Mouse (Mus musculus) G1E (cell line): Measurements from ENCODE around the gene Rbm28. TPM values are rescaled to one million over a fixed set of nuclear protein-coding genes. Genes with fewer than 3 reads are reported as not detected.

ENCODE experiments used
- ATAC-seq: 2 replicates; pipeline ENCODE4 v1.8.0; 2016; ENCODE audit warnings: mild to moderate bottlenecking; ENCODE audit not compliant: insufficient number of reproducible peaks, poor library complexity, low FRiP score, severe bottlenecking; ENCODE audit errors: extremely low read depth
- DNase-seq: peaks from one replicate; pipeline ENCODE4 v3.0.0; 2012; ENCODE audit warnings: low spot score
- H3K27me3 ChIP-seq: 2 replicates; pipeline ENCODE4 v1.6.1; 2012; ENCODE audit warnings: mild to moderate bottlenecking, low read length, inconsistent platforms; ENCODE audit not compliant: insufficient read depth
- H3K36me3 ChIP-seq: replicated peaks from 2 replicates; pipeline ENCODE3; 2012; ENCODE audit warnings: mild to moderate bottlenecking, inconsistent platforms
- H3K4me1 ChIP-seq: 2 replicates; pipeline ENCODE4 v1.6.1; 2012; ENCODE audit warnings: low read depth, low read length, inconsistent platforms, mixed read lengths; ENCODE audit not compliant: insufficient read depth
- H3K4me3 ChIP-seq: 2 replicates; pipeline ENCODE4 v1.5.1; 2012; ENCODE audit warnings: low read depth, mild to moderate bottlenecking, inconsistent platforms, low read length, moderate library complexity, mixed read lengths
- H3K9me3 ChIP-seq: replicated peaks from 2 replicates; pipeline ENCODE4 v1.6.1; 2012; ENCODE audit warnings: inconsistent platforms
- CTCF ChIP-seq: IDR thresholded peaks from 2 replicates; pipeline ENCODE4 v1.5.1; 2012; ENCODE audit warnings: low read depth, low read length, inconsistent platforms, mixed read lengths
- GATA1 ChIP-seq: IDR thresholded peaks from 2 replicates; pipeline ENCODE4 v1.6.1; 2012; ENCODE audit warnings: borderline replicate concordance, low read length, inconsistent platforms, mixed read lengths
- GATA2 ChIP-seq: IDR thresholded peaks from 2 replicates; pipeline ENCODE4 v1.6.1; 2012; ENCODE audit warnings: low read depth, low read length, inconsistent platforms, borderline replicate concordance
- POLR2AphosphoS5 ChIP-seq: IDR thresholded peaks from 2 replicates; pipeline ENCODE4 v1.6.1; 2012; ENCODE audit warnings: low read depth, low read length, inconsistent platforms; ENCODE audit not compliant: insufficient replicate concordance
- TAL1 ChIP-seq: conservative IDR thresholded peaks from 2 replicates; pipeline ENCODE4 v1.6.1; 2012; ENCODE audit warnings: low read depth, low read length, inconsistent platforms, mixed read lengths
- polyA plus RNA-seq: library from polyadenylated mRNA; stranded (reverse); fragments of >175 nt; gene quantifications from 2 replicates; pipeline ENCODE4 v1.2.3, GENCODE M21; 2012
- total RNA-seq, 2 experiments: library from RNA; stranded (forward) in 1 of 2; stranded (reverse) in 1 of 2; fragments of 200-1000 nt in 1 of 2; fragments of >200 nt in 1 of 2; fragmentation: Nextera tagmentation in 1 of 2; gene quantifications; 2 replicates each; pipeline ENCODE4 v1.2.3; 2014 to 2017

Gene Rbm28
- 55.3 and 61.0 TPM in 2 replicates for total RNA-seq (2014; fragmentation: Nextera tagmentation)
- 56.3 and 59.1 TPM in 2 replicates for total RNA-seq (2017)
- 19.1 TPM in 2 replicates for polyA plus RNA-seq

DNA sequence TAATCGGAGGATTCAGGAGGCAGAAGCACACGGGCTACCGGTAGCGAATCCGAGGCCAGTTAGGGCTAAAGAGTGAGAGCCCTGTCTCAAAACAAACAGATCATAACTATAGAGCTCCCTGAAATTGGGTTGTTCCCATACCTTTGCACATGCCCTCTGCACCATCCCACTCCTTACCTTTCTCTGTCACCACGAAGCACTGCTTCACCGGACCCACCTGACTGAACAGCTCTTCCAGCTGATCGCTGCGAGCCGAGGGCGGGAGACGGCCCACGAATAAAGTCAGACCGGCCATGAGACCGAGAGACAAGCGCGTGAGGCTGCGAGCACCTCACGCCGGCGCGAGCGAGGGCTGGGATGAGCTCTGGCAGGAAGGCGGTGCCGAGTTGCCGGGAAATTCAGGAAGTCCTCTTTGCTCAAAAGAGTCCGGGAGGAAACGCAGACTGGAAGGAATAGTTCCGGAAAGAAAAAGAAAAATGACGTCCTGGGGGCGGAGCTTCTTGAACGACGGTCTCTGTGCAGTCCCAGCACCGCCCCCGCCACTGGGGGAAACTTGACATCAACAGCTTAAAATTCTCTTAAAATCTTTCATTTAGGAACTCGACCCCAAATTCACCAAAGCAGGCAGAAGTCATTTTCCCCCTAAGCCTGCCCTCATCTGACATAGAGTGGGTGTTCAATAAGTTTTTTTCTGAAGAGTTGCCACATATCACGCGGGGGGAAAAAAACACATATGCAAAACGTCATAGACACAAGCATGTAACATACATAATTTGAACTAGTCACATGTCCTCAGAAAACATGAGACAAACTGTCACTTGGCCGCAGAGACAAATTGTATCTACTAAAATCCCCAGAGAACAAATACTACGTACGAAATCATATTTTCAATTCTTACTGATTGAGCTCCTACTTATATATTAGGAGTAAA, at the start of gene Rbm28:
Rbm28 (minus strand) TSS at position 693 of the 931 bp plus-strand sequence.
- H3K9me3 ChIP-seq, result no peaks in the 10 kb centered on the region
- peaks cover 24% of the 10 kb centered on the region for H3K27me3 ChIP-seq
- peaks cover 26% of the 10 kb centered on the region for H3K4me1 ChIP-seq
- TF ChIP-seq GATA2 (no peak), GATA1 (no peak), TAL1 (no peak), POLR2AphosphoS5 (no peak)
- peak; percentile 72 for DNase-seq
- peak within 1 kb of the TSS; percentile 96 for H3K4me3 ChIP-seq
- peak; percentile 94 for ATAC-seq
- peaks cover 26% of the 10 kb centered on the region for H3K36me3 ChIP-seq

DNA sequence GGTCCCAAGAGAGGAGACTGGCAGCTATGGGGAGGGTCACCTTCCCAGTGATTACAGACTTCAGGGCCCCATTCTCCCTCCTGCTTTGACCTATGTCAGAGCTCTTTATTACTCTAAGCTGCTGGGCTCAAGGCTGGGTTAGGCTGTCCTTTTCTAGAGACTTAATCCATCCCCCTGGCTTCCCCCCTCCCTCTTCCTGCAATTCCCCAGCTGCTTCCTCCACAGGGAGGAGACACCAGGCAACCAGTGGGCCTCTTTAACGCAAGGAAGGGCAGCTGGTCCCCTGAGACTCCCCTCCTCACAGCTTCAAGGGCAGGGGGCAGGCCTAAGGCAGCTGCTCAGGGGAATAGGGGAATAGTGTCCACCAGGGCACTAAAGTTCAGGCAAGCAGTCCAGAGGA, 49.4 kb upstream of the Rbm28 start:
- DNase-seq (no peak), ATAC-seq (no peak)
- H3K36me3 ChIP-seq, result no peaks in the 10 kb centered on the region
- H3K27me3 ChIP-seq, result peaks cover 56% of the 10 kb centered on the region
- TF ChIP-seq GATA2 (no peak), TAL1 (no peak), POLR2AphosphoS5 (no peak), CTCF (no peak), GATA1 (no peak)
- no peak overlapping the region for H3K4me3 ChIP-seq
- peaks cover 38% of the 10 kb centered on the region for H3K4me1 ChIP-seq
- no peaks in the 10 kb centered on the region for H3K9me3 ChIP-seq

DNA sequence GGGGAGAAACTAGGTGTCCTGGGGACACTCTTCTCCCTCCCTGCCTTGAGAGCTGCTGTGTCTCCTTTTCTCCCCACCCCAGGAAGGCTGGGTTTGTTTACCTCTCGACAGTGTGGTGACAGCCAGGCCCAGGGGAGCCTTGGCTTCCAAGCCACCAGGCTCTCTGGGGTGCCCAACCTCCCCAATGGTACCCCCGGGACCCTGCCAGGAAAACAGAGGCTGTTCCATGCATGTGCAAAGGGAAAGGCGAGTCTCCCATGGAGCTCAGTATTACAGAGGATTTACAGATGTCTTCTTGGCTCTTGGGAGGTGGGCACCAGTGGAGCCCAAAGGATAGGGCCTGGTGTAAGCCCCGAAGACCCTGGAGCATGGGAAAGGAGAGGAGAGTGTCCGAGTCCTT, 48.6 kb upstream of the Rbm28 start:
- peaks cover 38% of the 10 kb centered on the region for H3K4me1 ChIP-seq
- ATAC-seq, result no peak
- H3K27me3 ChIP-seq, result peaks cover 55% of the 10 kb centered on the region
- H3K9me3 ChIP-seq, result no peaks in the 10 kb centered on the region
- no peak for DNase-seq
- H3K36me3 ChIP-seq, result peaks cover 4% of the 10 kb centered on the region
- TF ChIP-seq POLR2AphosphoS5 (no peak), CTCF (no peak), TAL1 (no peak), GATA2 (no peak), GATA1 (no peak)
- no peak overlapping the region for H3K4me3 ChIP-seq

DNA sequence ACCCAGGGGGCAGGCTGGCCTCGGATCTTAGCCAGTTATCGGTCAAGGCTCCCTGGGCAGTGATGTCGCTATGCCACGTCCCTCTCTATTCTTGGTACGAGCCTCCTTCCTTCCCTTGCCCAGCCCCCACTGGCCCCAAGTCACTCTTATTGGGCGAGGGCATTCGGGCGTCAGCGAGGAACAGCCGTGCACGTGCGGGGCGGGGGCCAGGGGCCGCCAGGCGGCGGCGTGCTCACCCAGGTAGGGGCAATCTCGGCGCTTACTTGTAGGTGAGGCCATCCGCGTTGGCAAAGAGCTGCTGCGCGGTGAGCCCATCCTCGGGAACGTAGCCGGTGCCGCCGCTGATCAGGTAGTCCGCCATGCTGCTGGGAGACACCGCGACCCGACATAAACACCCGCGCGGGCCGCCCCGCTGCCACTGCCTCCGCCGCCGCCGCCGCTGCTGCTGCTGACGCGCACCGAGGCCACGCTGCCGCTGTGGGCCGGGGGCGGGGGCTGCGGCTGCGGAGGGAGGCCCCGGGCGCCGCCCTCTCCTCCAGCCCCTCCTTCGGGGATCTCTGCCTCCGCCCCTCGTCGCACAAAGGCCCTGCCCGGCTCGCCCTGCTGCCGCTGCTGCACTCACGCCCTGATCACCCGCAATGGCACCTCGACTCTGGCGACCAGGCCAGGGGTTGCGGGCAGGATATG, 47.1 kb upstream of the Rbm28 start:
- no peak for TF ChIP-seq CTCF
- no peak for TF ChIP-seq TAL1
- TF ChIP-seq GATA1, result no peak
- ATAC-seq (peak; percentile 67), DNase-seq (peak; percentile 77)
- peaks cover 38% of the 10 kb centered on the region for H3K4me1 ChIP-seq
- no peaks in the 10 kb centered on the region for H3K9me3 ChIP-seq
- peaks cover 7% of the 10 kb centered on the region for H3K36me3 ChIP-seq
- H3K4me3 ChIP-seq, result peak overlapping the region; percentile 76
- H3K27me3 ChIP-seq, result peaks cover 47% of the 10 kb centered on the region

DNA sequence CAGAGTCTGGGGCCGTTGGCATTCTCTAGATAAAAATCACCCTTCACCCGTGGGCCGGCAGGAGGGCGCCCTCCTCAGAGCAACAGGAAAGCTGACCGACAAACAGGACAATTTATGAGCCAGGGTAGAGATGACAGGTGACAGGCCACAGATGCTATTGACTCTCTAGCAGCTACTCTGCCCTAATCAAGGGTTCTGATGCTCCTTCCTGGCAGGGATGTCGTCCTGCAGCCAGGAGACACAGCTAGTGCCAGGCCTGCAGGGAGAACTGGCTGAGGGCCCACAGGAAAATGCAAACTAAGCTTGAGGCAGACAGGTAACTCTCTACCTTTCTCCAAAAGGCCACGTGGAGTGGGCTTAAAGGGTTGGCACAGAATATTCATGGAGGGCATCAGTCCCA, 46.3 kb upstream of the Rbm28 start:
- peak overlapping the region; percentile 76; the same call in 1 of the 2 replicates for H3K4me3 ChIP-seq
- ATAC-seq, result no peak

DNA sequence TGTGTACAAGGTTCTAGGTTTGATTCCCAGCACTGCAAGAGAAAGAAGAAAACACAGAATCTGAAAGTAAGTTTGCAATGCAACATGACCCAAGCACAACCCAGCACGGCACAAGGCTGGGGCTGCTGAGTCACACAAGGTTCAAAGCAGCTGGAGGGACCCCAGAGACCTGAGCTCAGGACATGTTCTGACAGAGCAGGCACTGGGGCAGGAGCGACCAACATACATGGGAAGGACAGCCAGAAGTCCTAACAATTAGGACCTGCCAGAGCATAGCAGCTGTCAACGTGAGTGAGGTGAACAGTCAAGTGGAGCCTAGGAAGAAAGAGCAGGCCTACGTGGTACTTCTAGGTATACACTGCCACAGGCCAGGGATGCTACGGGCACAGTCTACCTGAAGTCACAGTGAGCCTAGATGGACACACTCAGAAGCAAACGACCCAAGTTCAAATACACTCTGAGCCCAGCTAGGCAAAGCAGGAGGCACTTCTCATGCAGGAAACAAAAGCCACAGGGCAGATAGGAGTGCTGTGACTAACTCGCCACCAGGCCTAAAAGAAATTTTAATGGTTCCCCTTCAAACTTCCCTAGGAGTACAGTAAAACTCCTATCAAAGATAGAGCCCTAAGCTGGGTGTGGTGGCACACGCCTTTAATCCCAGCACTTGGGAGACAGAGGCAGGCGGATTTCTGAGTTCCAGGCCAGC, 45.6 kb upstream of the Rbm28 start:
- H3K9me3 ChIP-seq, result no peaks in the 10 kb centered on the region
- H3K4me1 ChIP-seq, result peaks cover 25% of the 10 kb centered on the region
- H3K4me3 ChIP-seq, result no peak overlapping the region
- DNase-seq, result no peak
- TF ChIP-seq TAL1 (no peak), GATA2 (no peak), GATA1 (no peak), POLR2AphosphoS5 (no peak)
- ATAC-seq, result no peak
- peaks cover 18% of the 10 kb centered on the region for H3K36me3 ChIP-seq
- H3K27me3 ChIP-seq, result peaks cover 35% of the 10 kb centered on the region

More for the DNA sequence above, 46.3 kb upstream of the Rbm28 start:
- Histone ChIP-seq H3K36me3 (peaks cover 14% of the 10 kb centered on the region), H3K4me1 (peaks cover 32% of the 10 kb centered on the region), H3K9me3 (no peaks in the 10 kb centered on the region), H3K27me3 (peaks cover 42% of the 10 kb centered on the region)
- no peak for DNase-seq
- TF ChIP-seq GATA2 (no peak), TAL1 (no peak), GATA1 (no peak), CTCF (no peak), POLR2AphosphoS5 (no peak)

DNA sequence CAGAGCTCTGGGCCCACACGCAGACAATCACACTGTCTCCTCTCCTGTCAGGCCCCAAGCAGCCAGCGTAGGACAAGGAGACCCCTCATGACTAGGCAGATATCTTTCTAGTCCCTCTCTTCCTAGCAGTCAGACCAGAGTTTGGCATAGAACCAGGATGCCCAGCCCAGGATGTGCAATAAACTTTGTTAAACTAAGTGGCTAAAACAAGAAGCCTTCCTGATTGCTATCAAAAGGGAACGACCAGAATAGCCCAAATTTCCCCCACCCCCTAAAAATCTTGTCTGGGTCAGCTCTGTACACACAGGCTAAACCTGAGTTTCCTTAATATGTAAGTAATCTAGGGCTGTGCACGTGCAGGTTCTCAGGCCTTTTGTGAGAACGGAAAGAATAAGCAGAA, 43.4 kb upstream of the Rbm28 start:
- ATAC-seq (no peak), DNase-seq (no peak)
- peaks cover 27% of the 10 kb centered on the region for H3K4me1 ChIP-seq
- H3K4me3 ChIP-seq, result no peak overlapping the region
- H3K9me3 ChIP-seq, result no peaks in the 10 kb centered on the region
- TF ChIP-seq GATA1 (no peak), CTCF (no peak), GATA2 (no peak), TAL1 (no peak), POLR2AphosphoS5 (no peak)
- H3K36me3 ChIP-seq, result peaks cover 40% of the 10 kb centered on the region
- H3K27me3 ChIP-seq, result peaks cover 14% of the 10 kb centered on the region
